Mouse (Mus musculus) B cell, adult 62 days (primary cell): ENCODE data around the gene Kcnk1. TPM values are rescaled to one million over a fixed set of nuclear protein-coding genes. Genes with fewer than 3 reads are reported as not detected.

Experiments used
- total RNA-seq: library from RNA; stranded (reverse); gene quantifications from 4 replicates; pipeline ENCODE4 v1.2.4, GENCODE M21; 2023

Kcnk1 gene
- 0.33 TPM in 1 of 4 replicates, not detected in the others for total RNA-seq

DNA sequence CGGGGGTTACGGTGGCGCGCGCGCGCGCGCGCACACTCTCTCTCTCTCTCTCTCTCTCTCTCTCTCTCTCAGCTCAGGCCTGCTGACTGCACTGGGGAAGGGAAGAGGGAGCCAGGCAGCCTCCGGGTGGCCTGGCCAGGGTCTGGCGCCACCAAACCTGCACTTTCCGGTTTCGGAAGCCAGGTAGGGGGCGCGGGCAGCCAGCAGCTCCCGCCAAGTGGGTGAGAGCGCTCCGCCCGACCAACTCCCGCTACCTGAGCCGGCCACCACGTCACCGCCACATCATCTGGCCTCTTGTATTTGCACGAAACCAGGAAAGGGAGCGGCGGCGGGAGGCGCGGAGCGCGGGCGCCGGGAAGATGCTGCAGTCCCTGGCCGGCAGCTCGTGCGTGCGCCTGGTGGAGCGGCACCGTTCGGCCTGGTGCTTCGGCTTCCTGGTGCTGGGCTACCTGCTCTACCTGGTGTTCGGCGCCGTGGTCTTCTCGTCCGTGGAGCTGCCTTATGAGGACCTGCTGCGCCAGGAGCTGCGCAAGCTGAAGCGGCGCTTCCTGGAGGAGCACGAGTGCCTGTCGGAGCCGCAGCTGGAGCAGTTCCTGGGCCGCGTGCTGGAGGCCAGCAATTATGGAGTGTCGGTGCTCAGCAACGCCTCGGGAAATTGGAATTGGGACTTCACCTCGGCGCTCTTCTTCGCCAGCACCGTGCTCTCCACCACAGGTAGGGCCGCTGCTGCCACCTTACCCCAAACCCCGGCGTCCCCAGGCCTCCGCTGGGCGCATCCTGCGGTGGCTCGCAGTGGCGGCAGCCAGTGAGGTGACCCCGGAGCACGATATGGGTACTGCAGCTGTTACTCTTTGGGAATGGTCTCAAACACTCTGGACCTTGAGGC lies at the start of gene Kcnk1:
Gene Kcnk1 (plus strand): TSS at position 70 of the 886 bp plus-strand sequence.

Other genes with a start within 250 kb of the Kcnk1 start
- gene Pcnx2, start 96.9 kb upstream of the Kcnk1 start, total RNA-seq: not detected in 4 replicates
- not detected in 4 replicates for gene Map3k21, start 84.7 kb upstream of the Kcnk1 start, total RNA-seq